Mouse (Mus musculus): ENCODE measurements around the gene Ppp1r12b. TPM values are rescaled to one million over a fixed set of nuclear protein-coding genes. Genes with fewer than 3 reads are reported as not detected.

Gene Ppp1r12b
- polyA plus RNA-seq, 1 experiment from 2014 or later, result 5.4 TPM

- no peak for TF ChIP-seq CTCF (IDR thresholded peaks at IDR 0.05)
- no peak for TF ChIP-seq EP300 (IDR thresholded peaks at IDR 0.05)
- Histone ChIP-seq H3K27ac (ENCODE audit: low read length) (no peak overlapping the region), H3K9ac (replicated peaks; ENCODE audit: low read depth) (no peak overlapping the region), H3K4me3 (ENCODE audit: low read depth, low read length) (no peak overlapping the region), H3K4me1 (ENCODE audit: insufficient read depth, low read depth, low read length) (peaks cover 11% of the 10 kb centered on the region; the same call in 1 of the 2 replicates), H3K9me3 (ENCODE audit: low read length) (no peaks in the 10 kb centered on the region), H3K36me3 (ENCODE audit: insufficient read depth, low read length) (no peaks in the 10 kb centered on the region), H3K27me3 (replicated peaks; ENCODE audit: insufficient read depth, low read length) (no peaks in the 10 kb centered on the region), H3K4me2 (replicated peaks; ENCODE audit: low read depth, low read length) (no peak overlapping the region)
- ATAC-seq, result no peak
- DNase-seq (ENCODE audit: low spot score), result no peak
- WGBS, result 55% methylated on average over 7 of the region's 7 CpGs
Observed at GRCm38 (mm10) chr1:134788096-134788495, 167.6 kb downstream of the Ppp1r12b start.

- H3K36me3 ChIP-seq (ENCODE audit: insufficient read depth, low read length), result no peaks in the 10 kb centered on the region
- H3K27ac ChIP-seq (ENCODE audit: low read length), result peak overlapping the region; percentile 79
- H3K4me1 ChIP-seq (ENCODE audit: insufficient read depth, low read depth, low read length), result peaks cover 11% of the 10 kb centered on the region; the same call in 1 of the 2 replicates
- H3K4me2 ChIP-seq (replicated peaks; ENCODE audit: low read depth, low read length), result no peak overlapping the region
- H3K9ac ChIP-seq (replicated peaks; ENCODE audit: low read depth), result no peak overlapping the region
- H3K27me3 ChIP-seq (replicated peaks; ENCODE audit: insufficient read depth, low read length), result no peaks in the 10 kb centered on the region
- H3K9me3 ChIP-seq (ENCODE audit: low read length), result no peaks in the 10 kb centered on the region
- 76% methylated on average over 1 of the region's 1 CpGs for WGBS
- DNase-seq (ENCODE audit: low spot score) (peak; percentile 43), ATAC-seq (no peak)
- H3K4me3 ChIP-seq (ENCODE audit: low read depth, low read length), result no peak overlapping the region
- TF ChIP-seq EP300 (IDR thresholded peaks at IDR 0.05) (no peak), CTCF (IDR thresholded peaks at IDR 0.05) (no peak)
Observed at GRCm38 (mm10) chr1:134784911-134785310, 170.8 kb downstream of the Ppp1r12b start.

- H3K27ac ChIP-seq (ENCODE audit: low read length), result peak overlapping the region; percentile 79
- H3K9me3 ChIP-seq (ENCODE audit: low read length), result no peaks in the 10 kb centered on the region
- WGBS, result 35% methylated on average over 6 of the region's 6 CpGs
- H3K36me3 ChIP-seq (ENCODE audit: insufficient read depth, low read length), result no peaks in the 10 kb centered on the region
- H3K27me3 ChIP-seq (replicated peaks; ENCODE audit: insufficient read depth, low read length), result no peaks in the 10 kb centered on the region
- H3K4me2 ChIP-seq (replicated peaks; ENCODE audit: low read depth, low read length), result no peak overlapping the region
- TF ChIP-seq CTCF (IDR thresholded peaks at IDR 0.05) (no peak), EP300 (IDR thresholded peaks at IDR 0.05) (no peak)
- H3K4me1 ChIP-seq (ENCODE audit: insufficient read depth, low read depth, low read length), result peaks cover 11% of the 10 kb centered on the region; the same call in 1 of the 2 replicates
- peak; percentile 51 for ATAC-seq
- no peak overlapping the region for H3K4me3 ChIP-seq (ENCODE audit: low read depth, low read length)
- H3K9ac ChIP-seq (replicated peaks; ENCODE audit: low read depth), result no peak overlapping the region
- peak; percentile 75 for DNase-seq (ENCODE audit: low spot score)
Observed at GRCm38 (mm10) chr1:134784481-134784880, 171.3 kb downstream of the Ppp1r12b start.

GRCm38 (mm10) chr1:134783958-134784357 lies 171.8 kb downstream of the Ppp1r12b start:
- H3K9ac ChIP-seq (replicated peaks; ENCODE audit: low read depth), result no peak overlapping the region
- H3K4me1 ChIP-seq (ENCODE audit: insufficient read depth, low read depth, low read length), result peaks cover 11% of the 10 kb centered on the region; the same call in 1 of the 2 replicates
- H3K36me3 ChIP-seq (ENCODE audit: insufficient read depth, low read length), result no peaks in the 10 kb centered on the region
- 50% methylated on average over 4 of the region's 4 CpGs for WGBS
- peak; percentile 95 for DNase-seq (ENCODE audit: low spot score)
- H3K4me3 ChIP-seq (ENCODE audit: low read depth, low read length), result no peak overlapping the region
- TF ChIP-seq CTCF (IDR thresholded peaks at IDR 0.05), result no peak
- TF ChIP-seq EP300 (IDR thresholded peaks at IDR 0.05), result peak; percentile 95
- H3K27me3 ChIP-seq (replicated peaks; ENCODE audit: insufficient read depth, low read length), result no peaks in the 10 kb centered on the region
- H3K27ac ChIP-seq (ENCODE audit: low read length), result peak overlapping the region; percentile 79
- ATAC-seq, result peak; percentile 99
- no peak overlapping the region for H3K4me2 ChIP-seq (replicated peaks; ENCODE audit: low read depth, low read length)
- H3K9me3 ChIP-seq (ENCODE audit: low read length), result no peaks in the 10 kb centered on the region

- H3K4me1 ChIP-seq (ENCODE audit: insufficient read depth, low read depth, low read length), result peaks cover 8% of the 10 kb centered on the region; the same call in 1 of the 2 replicates
- WGBS, result 82% methylated on average over 5 of the region's 5 CpGs
Observed at GRCm38 (mm10) chr1:134782797-134783196, 172.9 kb downstream of the Ppp1r12b start.

GRCm38 (mm10) chr1:134777936-134778548 lies 177.7 kb downstream of the Ppp1r12b start:
- DNase-seq (ENCODE audit: low spot score) (no peak), ATAC-seq (no peak)
- TF ChIP-seq CTCF (IDR thresholded peaks at IDR 0.05) (no peak), EP300 (IDR thresholded peaks at IDR 0.05) (no peak)
- WGBS, result 70% methylated on average over 13 of the region's 13 CpGs
- Histone ChIP-seq H3K4me3 (ENCODE audit: low read depth, low read length) (no peak overlapping the region), H3K4me1 (ENCODE audit: insufficient read depth, low read depth, low read length) (peaks cover under 1% of the 10 kb centered on the region; the same call in 1 of the 2 replicates), H3K9me3 (ENCODE audit: low read length) (no peaks in the 10 kb centered on the region), H3K27ac (ENCODE audit: low read length) (no peak overlapping the region), H3K36me3 (ENCODE audit: insufficient read depth, low read length) (no peaks in the 10 kb centered on the region), H3K9ac (replicated peaks; ENCODE audit: low read depth) (no peak overlapping the region), H3K4me2 (replicated peaks; ENCODE audit: low read depth, low read length) (no peak overlapping the region), H3K27me3 (replicated peaks; ENCODE audit: insufficient read depth, low read length) (no peaks in the 10 kb centered on the region)

More at GRCm38 (mm10) chr1:134782797-134783196, 172.9 kb downstream of the Ppp1r12b start:
- no peaks in the 10 kb centered on the region for H3K9me3 ChIP-seq (ENCODE audit: low read length)
- no peak overlapping the region for H3K4me2 ChIP-seq (replicated peaks; ENCODE audit: low read depth, low read length)
- TF ChIP-seq EP300 (IDR thresholded peaks at IDR 0.05), result no peak
- no peak for TF ChIP-seq CTCF (IDR thresholded peaks at IDR 0.05)
- H3K27ac ChIP-seq (ENCODE audit: low read length), result no peak overlapping the region
- no peak overlapping the region for H3K9ac ChIP-seq (replicated peaks; ENCODE audit: low read depth)
- no peak overlapping the region for H3K4me3 ChIP-seq (ENCODE audit: low read depth, low read length)
- DNase-seq (ENCODE audit: low spot score) (no peak), ATAC-seq (no peak)
- H3K36me3 ChIP-seq (ENCODE audit: insufficient read depth, low read length), result no peaks in the 10 kb centered on the region
- no peaks in the 10 kb centered on the region for H3K27me3 ChIP-seq (replicated peaks; ENCODE audit: insufficient read depth, low read length)
